Mouse (Mus musculus): ENCODE data around the gene Smim4. TPM values are rescaled to one million over a fixed set of nuclear protein-coding genes. Genes with fewer than 3 reads are reported as not detected.

The Smim4 gene
- polyA plus RNA-seq (2012; rRNA removed; ENCODE audit: low replicate concordance): 24.2 and 50.4 TPM in 2 replicates

GRCm38 (mm10) chr14:31128826-31129219 lies at the start of gene Smim4:
Smim4 (minus strand) TSS chr14:31128956.

GRCm38 (mm10) chr14:31168425-31168824 lies 39.7 kb upstream of the Smim4 start, which contains the start of gene Stab1:
Stab1 (minus strand) TSS chr14:31168641.

GRCm38 (mm10) chr14:31130236-31131220 lies 1.8 kb upstream of the Smim4 start, which contains the start of gene Nt5dc2:
Nt5dc2 (plus strand) TSS chr14:31131053.

Other genes with a start within 250 kb of the Smim4 start
- gene Mustn1, start 249.8 kb downstream of the Smim4 start, polyA plus RNA-seq (2012; rRNA removed; ENCODE audit: low replicate concordance): 27.6 and 60.8 TPM in 2 replicates
- gene Itih4, start 242.5 kb downstream of the Smim4 start, polyA plus RNA-seq (2012; rRNA removed; ENCODE audit: low replicate concordance): 3.2 and 4.9 TPM in 2 replicates
- gene Itih3, start 205.2 kb downstream of the Smim4 start, polyA plus RNA-seq (2012; rRNA removed; ENCODE audit: low replicate concordance): 0.43 and 1.0 TPM in 2 replicates
- 0.17 and 0.46 TPM in 2 replicates for gene Itih1, start 185.7 kb downstream of the Smim4 start, polyA plus RNA-seq (2012; rRNA removed; ENCODE audit: low replicate concordance)
- gene Nek4, start 177.6 kb downstream of the Smim4 start, polyA plus RNA-seq (2012; rRNA removed; ENCODE audit: low replicate concordance): 3.1 and 5.7 TPM in 2 replicates
- gene Glt8d1, start 127.6 kb downstream of the Smim4 start, polyA plus RNA-seq (2012; rRNA removed; ENCODE audit: low replicate concordance): 32.5 and 46.0 TPM in 2 replicates
- gene Spcs1, start 127.3 kb downstream of the Smim4 start, polyA plus RNA-seq (2012; rRNA removed; ENCODE audit: low replicate concordance): 208 and 223 TPM in 2 replicates
- 10.7 and 21.0 TPM in 2 replicates for gene Pbrm1, start 109.8 kb downstream of the Smim4 start, polyA plus RNA-seq (2012; rRNA removed; ENCODE audit: low replicate concordance)
- gene Gnl3, start 109.8 kb downstream of the Smim4 start, polyA plus RNA-seq (2012; rRNA removed; ENCODE audit: low replicate concordance): 16.2 and 42.3 TPM in 2 replicates
- 27.5 and 77.3 TPM in 2 replicates for gene Nt5dc2, start 2.1 kb upstream of the Smim4 start, polyA plus RNA-seq (2012; rRNA removed; ENCODE audit: low replicate concordance)
- gene Stab1, start 39.7 kb upstream of the Smim4 start, polyA plus RNA-seq (2012; rRNA removed; ENCODE audit: low replicate concordance): 161 and 184 TPM in 2 replicates
- 0.19 and 0.75 TPM in 2 replicates for gene Tnnc1, start 79.4 kb upstream of the Smim4 start, polyA plus RNA-seq (2012; rRNA removed; ENCODE audit: low replicate concordance)
- gene Nisch, start 88.0 kb upstream of the Smim4 start, polyA plus RNA-seq (2012; rRNA removed; ENCODE audit: low replicate concordance): 317 and 568 TPM in 2 replicates
- gene Sema3g, start 88.9 kb upstream of the Smim4 start, polyA plus RNA-seq (2012; rRNA removed; ENCODE audit: low replicate concordance): 17.6 and 29.3 TPM in 2 replicates
- gene Phf7, start 122.4 kb upstream of the Smim4 start, polyA plus RNA-seq (2012; rRNA removed; ENCODE audit: low replicate concordance): 5.5 and 6.4 TPM in 2 replicates
- gene Bap1, start 122.5 kb upstream of the Smim4 start, polyA plus RNA-seq (2012; rRNA removed; ENCODE audit: low replicate concordance): 49.3 and 71.2 TPM in 2 replicates
- 0.67 and 6.9 TPM in 2 replicates for gene Dnah1, start 194.9 kb upstream of the Smim4 start, polyA plus RNA-seq (2012; rRNA removed; ENCODE audit: low replicate concordance)
- gene Capn7, start 207.7 kb upstream of the Smim4 start, polyA plus RNA-seq (2012; rRNA removed; ENCODE audit: low replicate concordance): 16.2 and 18.6 TPM in 2 replicates

Measured in subcutaneous adipose tissue, adult 2 months (tissue).